Mouse (Mus musculus) hindbrain, embryonic 15.5 days (tissue): ENCODE results near the gene St6galnac3. TPM values are rescaled to one million over a fixed set of nuclear protein-coding genes. Genes with fewer than 3 reads are reported as not detected.

ENCODE experiments used
- ATAC-seq: fragments of 200-750 bp; cut with Nextera tagmentation; 2 replicates; pipeline ENCODE4 v1.8.0; 2017; ENCODE audit warnings: low read depth, moderate number of reproducible peaks, moderate TSS enrichment; ENCODE audit not compliant: low FRiP score
- H3K27ac ChIP-seq: fragments of 300-500 bp; sonication (generic); replicated peaks from 2 replicates; pipeline ENCODE4 v1.5.1; 2015; ENCODE audit warnings: mild to moderate bottlenecking, inconsistent platforms
- H3K27me3 ChIP-seq: fragments of 300-500 bp; sonication (generic); 2 replicates; pipeline ENCODE4 v1.6.1; 2015; ENCODE audit warnings: control low read depth, inconsistent platforms
- H3K36me3 ChIP-seq: fragments of 300-500 bp; sonication (generic); 2 replicates; pipeline ENCODE4 v1.6.1; 2015; ENCODE audit warnings: control low read depth, inconsistent platforms
- H3K4me1 ChIP-seq: fragments of 300-500 bp; sonication (generic); replicated peaks from 2 replicates; pipeline ENCODE4 v1.6.1; 2015; ENCODE audit warnings: control low read depth, inconsistent platforms
- H3K4me2 ChIP-seq: fragments of 300-500 bp; sonication (generic); 2 replicates; pipeline ENCODE4 v1.6.1; 2015; ENCODE audit warnings: moderate library complexity, mild to moderate bottlenecking, inconsistent platforms
- H3K4me3 ChIP-seq: fragments of 300-500 bp; sonication (generic); 2 replicates; pipeline ENCODE4 v1.5.1; 2015; ENCODE audit warnings: mild to moderate bottlenecking, inconsistent platforms
- H3K9ac ChIP-seq: fragments of 300-500 bp; sonication (generic); 2 replicates; pipeline ENCODE4 v1.6.1; 2015; ENCODE audit warnings: inconsistent platforms
- H3K9me3 ChIP-seq: fragments of 300-500 bp; sonication (generic); 2 replicates; pipeline ENCODE4 v1.6.1; 2016; ENCODE audit warnings: control low read depth, inconsistent platforms
- WGBS: fragments of 180-500 bp; shearing (Covaris S2); methylation state at CpG from one replicate; pipeline ENCODE4 v1.1.7; 2015; 5-methylcytosine and 5-hydroxymethylcytosine counted together
- polyA plus RNA-seq: library from polyadenylated mRNA; unstranded; fragments of >200 nt; fragmentation: Nextera tagmentation; extraction: Ambion mirVana; gene quantifications from 2 replicates; pipeline ENCODE4 v1.2.1, GENCODE M21; 2015

St6galnac3 gene
- polyA plus RNA-seq, 1 experiment from 2014 or later, result 23.1 TPM

- Histone ChIP-seq H3K36me3 (no peaks in the 10 kb centered on the region), H3K27ac (no peak overlapping the region), H3K27me3 (no peaks in the 10 kb centered on the region), H3K4me2 (no peak overlapping the region), H3K9ac (no peak overlapping the region), H3K4me1 (peaks cover 34% of the 10 kb centered on the region), H3K9me3 (no peaks in the 10 kb centered on the region), H3K4me3 (no peak overlapping the region)
- 50% methylated on average over 7 of the region's 7 CpGs for WGBS
- ATAC-seq, result no peak
These were observed 63.0 kb downstream of the St6galnac3 start for GRCm38 (mm10) chr3:153661927-153662326.

DNA sequence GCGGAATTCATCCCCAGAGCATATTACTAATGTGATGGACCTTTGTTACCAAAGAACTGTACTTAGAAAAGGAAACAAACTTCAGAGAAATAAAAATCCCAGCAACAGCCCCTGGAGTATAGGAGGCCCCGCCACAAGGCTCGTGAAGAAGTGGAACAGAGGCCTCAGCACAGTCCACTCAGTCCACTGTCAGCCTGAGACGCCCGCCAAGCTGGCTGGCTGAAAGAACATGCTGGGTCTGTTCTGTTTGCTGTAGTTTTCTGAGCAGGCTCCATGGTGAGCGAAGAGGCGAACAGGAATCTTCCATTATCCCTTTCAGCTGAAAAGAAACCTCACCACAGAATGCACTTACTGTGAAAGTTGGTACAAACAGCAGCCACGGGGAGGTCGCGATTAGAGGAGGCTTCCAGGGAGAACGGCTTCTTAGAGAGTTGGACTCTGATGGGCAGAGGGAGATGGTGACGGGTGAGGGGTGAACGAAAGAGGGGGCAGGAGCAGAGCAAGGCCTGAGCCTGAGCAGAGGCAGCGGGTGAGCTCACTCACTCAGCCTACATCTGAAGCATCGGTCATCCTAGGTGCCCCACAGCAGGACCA lies 65.3 kb downstream of the St6galnac3 start:
- H3K36me3 ChIP-seq, result no peaks in the 10 kb centered on the region
- H3K27ac ChIP-seq, result peak overlapping the region; percentile 44; the same call in 1 of the 2 replicates
- H3K4me2 ChIP-seq, result no peak overlapping the region
- peak; percentile 77 for ATAC-seq
- no peaks in the 10 kb centered on the region for H3K27me3 ChIP-seq
- peaks cover 38% of the 10 kb centered on the region for H3K4me1 ChIP-seq
- WGBS, result 34% methylated on average over 15 of the region's 15 CpGs
- no peak overlapping the region for H3K4me3 ChIP-seq
- no peak overlapping the region for H3K9ac ChIP-seq
- no peaks in the 10 kb centered on the region for H3K9me3 ChIP-seq

DNA sequence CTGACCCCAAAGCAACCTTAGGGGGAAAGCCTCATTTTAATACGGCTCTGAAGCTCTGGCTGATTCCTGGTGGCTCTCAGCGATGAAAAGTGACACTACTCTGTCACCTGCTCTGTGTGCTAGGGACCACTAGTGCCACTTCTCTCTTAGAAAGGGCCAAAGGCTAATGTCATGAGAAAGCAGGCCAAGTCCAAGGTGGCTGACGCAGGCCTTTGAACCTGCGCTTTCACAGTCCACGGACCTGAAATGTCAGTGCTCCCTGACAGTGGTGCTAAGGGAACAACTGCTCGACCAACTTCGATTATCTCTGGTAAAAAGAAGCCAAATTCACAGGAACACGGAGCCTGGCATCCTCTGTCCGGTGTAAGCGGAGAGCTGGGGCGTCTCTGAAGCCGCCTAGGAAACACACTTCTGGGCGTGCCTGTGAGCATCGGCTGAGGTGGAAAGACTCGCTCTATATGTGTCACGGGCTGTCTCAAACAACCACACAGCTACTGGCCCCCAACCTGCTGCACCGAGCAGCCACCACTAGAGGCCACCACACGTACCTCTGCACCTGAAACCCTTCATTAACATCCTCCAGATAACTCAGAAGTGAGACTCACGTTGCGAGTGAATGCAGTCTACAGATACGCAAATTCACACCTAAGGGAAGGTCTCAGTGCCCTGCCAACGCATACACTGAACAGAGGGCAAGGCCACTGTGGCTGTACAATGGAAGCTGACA lies 66.8 kb downstream of the St6galnac3 start:
- no peak overlapping the region for H3K27ac ChIP-seq
- no peaks in the 10 kb centered on the region for H3K9me3 ChIP-seq
- no peak for ATAC-seq
- no peaks in the 10 kb centered on the region for H3K36me3 ChIP-seq
- H3K4me3 ChIP-seq, result no peak overlapping the region
- 77% methylated on average over 22 of the region's 22 CpGs for WGBS
- H3K4me2 ChIP-seq, result no peak overlapping the region
- peaks cover 38% of the 10 kb centered on the region for H3K4me1 ChIP-seq
- H3K27me3 ChIP-seq, result no peaks in the 10 kb centered on the region
- no peak overlapping the region for H3K9ac ChIP-seq

DNA sequence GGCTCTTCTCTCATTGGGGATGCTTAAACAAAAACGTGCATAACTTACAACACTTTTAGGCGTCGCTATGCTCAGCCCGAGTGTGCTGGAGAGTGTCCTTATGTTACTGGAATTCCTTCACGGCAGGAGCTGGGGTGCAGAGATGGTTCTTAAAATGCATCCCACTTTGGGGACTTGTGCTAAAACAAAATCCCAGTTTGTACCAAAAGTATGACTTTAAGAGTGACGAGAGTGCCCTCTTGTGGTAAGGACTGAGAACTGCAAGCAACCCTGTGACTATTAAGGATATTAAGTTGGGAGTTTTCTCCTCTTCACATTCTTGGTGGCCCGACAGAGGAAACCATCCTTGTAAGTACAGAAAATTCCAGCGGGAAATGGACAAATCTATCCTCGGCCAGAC lies 69.9 kb downstream of the St6galnac3 start:
- ATAC-seq, result no peak
- WGBS, result 16% methylated on average over 9 of the region's 9 CpGs
- Histone ChIP-seq H3K9me3 (no peaks in the 10 kb centered on the region), H3K27me3 (no peaks in the 10 kb centered on the region), H3K4me3 (no peak overlapping the region), H3K27ac (no peak overlapping the region), H3K9ac (no peak overlapping the region), H3K4me1 (peaks cover 23% of the 10 kb centered on the region), H3K36me3 (no peaks in the 10 kb centered on the region), H3K4me2 (no peak overlapping the region)

GRCm38 (mm10) chr3:153652850-153653249 lies 72.1 kb downstream of the St6galnac3 start:
- 64% methylated on average over 3 of the region's 3 CpGs for WGBS
- Histone ChIP-seq H3K36me3 (no peaks in the 10 kb centered on the region), H3K27me3 (no peaks in the 10 kb centered on the region), H3K9me3 (no peaks in the 10 kb centered on the region), H3K9ac (no peak overlapping the region), H3K4me2 (no peak overlapping the region), H3K4me3 (no peak overlapping the region), H3K4me1 (peaks cover 15% of the 10 kb centered on the region), H3K27ac (no peak overlapping the region)
- ATAC-seq, result no peak

DNA sequence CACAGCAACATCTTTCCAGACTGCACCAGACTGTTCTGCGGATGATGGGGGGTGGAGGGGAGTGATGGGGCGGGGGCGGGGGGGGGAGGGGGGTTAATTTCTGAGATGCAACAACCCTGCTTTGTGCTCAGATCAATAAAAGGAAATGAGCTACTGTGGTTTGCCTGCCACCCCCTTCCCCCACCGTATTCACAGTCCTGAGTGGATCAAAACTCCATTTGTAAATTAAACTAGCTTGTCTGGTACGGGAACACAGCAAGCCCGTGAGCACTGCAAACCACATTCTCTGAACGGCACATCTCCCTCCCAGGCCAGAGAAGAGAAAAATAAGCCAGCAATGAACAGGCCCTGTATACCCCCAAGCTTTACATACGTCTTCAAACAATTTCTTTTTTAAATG lies 76.3 kb downstream of the St6galnac3 start:
- Histone ChIP-seq H3K9me3 (no peaks in the 10 kb centered on the region), H3K4me2 (no peak overlapping the region), H3K27ac (no peak overlapping the region), H3K4me3 (no peak overlapping the region), H3K9ac (no peak overlapping the region), H3K4me1 (peaks cover 12% of the 10 kb centered on the region), H3K27me3 (no peaks in the 10 kb centered on the region), H3K36me3 (no peaks in the 10 kb centered on the region)
- no peak for ATAC-seq
- WGBS, result 48% methylated on average over 8 of the region's 8 CpGs

GRCm38 (mm10) chr3:153645803-153646202 lies 79.2 kb downstream of the St6galnac3 start:
- Histone ChIP-seq H3K27me3 (no peaks in the 10 kb centered on the region), H3K9ac (no peak overlapping the region), H3K4me1 (peaks cover 26% of the 10 kb centered on the region), H3K9me3 (no peaks in the 10 kb centered on the region), H3K4me3 (no peak overlapping the region), H3K4me2 (no peak overlapping the region), H3K27ac (0 out of 2 replicates have a peak overlapping the region, but pooled peaks have one; percentile 9), H3K36me3 (no peaks in the 10 kb centered on the region)
- ATAC-seq, result peak; percentile 50; the same call in 1 of the 2 replicates
- 51% methylated on average over 7 of the region's 7 CpGs for WGBS

DNA sequence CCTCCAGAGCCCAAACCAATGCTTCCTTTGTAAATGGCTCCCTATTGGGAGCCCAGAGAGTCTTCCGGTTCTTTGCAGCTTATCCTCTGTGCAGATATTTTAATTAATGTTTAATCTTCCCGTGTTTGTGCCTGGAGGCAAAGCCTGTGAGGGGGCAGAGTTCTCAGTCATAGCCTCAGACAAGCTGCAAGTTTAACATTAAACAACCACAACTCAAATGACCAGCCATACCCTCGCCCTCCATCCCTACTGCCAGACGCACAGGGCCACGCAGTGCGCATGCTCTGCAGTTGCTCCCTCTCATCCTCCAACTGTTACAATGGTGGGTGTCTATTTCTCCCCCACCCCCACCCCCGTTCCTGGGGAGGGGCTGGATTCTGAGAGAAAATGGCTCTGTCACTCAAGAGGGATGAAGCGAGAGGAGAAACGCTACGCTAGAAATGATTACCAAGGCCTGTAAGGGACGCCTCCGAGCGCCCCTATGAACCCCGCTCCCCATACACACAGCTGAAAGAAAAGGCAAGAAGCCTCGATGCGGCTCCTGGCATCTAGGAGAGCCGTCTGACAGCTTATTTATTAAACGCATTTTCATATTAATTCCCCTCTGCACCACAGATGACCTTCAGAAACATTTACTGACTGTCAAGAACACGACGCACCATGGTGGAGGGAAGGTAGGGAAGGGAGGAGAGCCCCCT lies 81.0 kb downstream of the St6galnac3 start:
- Histone ChIP-seq H3K4me1 (peaks cover 26% of the 10 kb centered on the region), H3K4me3 (no peak overlapping the region), H3K27me3 (no peaks in the 10 kb centered on the region), H3K27ac (peak overlapping the region; percentile 49), H3K9ac (no peak overlapping the region), H3K36me3 (no peaks in the 10 kb centered on the region), H3K9me3 (no peaks in the 10 kb centered on the region), H3K4me2 (no peak overlapping the region)
- peak; percentile 35; the same call in 1 of the 2 replicates for ATAC-seq
- 47% methylated on average over 20 of the region's 20 CpGs for WGBS

DNA sequence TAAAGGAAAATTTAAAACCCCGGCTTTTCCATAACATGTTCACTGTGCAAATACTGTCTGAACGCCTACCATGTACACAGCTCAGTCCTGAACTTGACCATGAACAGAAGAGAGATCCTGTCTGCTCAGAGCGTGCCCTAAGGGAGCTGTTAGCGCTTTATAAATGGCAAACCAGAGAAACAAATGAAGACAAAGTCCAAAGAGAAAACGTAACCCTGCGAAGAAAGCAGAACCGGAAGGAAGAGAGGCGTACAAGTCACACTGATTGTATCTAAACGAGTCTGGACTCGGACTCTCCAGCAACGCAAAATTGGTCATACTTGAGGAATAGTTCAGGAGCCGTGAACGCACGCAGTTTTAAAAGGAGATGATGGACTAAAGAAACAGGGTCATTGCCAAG lies 82.1 kb downstream of the St6galnac3 start:
- Histone ChIP-seq H3K4me3 (no peak overlapping the region), H3K9me3 (no peaks in the 10 kb centered on the region), H3K27me3 (no peaks in the 10 kb centered on the region), H3K9ac (no peak overlapping the region), H3K36me3 (no peaks in the 10 kb centered on the region), H3K4me1 (peaks cover 22% of the 10 kb centered on the region), H3K27ac (peak overlapping the region; percentile 49; the same call in 1 of the 2 replicates), H3K4me2 (no peak overlapping the region)
- ATAC-seq, result no peak
- 88% methylated on average over 14 of the region's 14 CpGs for WGBS

GRCm38 (mm10) chr3:153641805-153642204 lies 83.2 kb downstream of the St6galnac3 start:
- H3K4me3 ChIP-seq, result no peak overlapping the region
- ATAC-seq, result no peak
- 42% methylated on average over 5 of the region's 5 CpGs for WGBS
- no peak overlapping the region for H3K4me2 ChIP-seq
- H3K9ac ChIP-seq, result no peak overlapping the region
- peaks cover 22% of the 10 kb centered on the region for H3K4me1 ChIP-seq
- H3K27ac ChIP-seq, result no peak overlapping the region
- H3K36me3 ChIP-seq, result no peaks in the 10 kb centered on the region
- H3K27me3 ChIP-seq, result no peaks in the 10 kb centered on the region
- no peaks in the 10 kb centered on the region for H3K9me3 ChIP-seq

DNA sequence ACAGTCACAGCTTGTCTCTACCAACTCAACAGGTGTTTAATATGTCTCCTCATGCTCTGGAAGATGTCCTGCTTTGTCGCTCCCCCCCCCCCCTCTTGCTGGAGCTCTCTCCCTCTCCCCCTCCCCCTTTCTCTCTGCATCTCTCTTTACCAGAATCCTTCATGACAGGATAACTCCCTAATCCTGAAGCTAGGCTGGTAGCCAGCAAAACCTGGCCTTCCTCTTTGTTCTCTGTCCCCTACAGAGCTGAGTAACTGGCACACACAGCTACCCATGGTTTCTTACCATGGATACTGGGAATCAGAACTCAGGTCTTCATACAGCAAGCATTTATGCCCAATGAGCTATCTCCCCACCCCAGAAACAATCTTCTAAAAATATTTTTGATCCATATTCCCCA lies 87.6 kb downstream of the St6galnac3 start:
- Histone ChIP-seq H3K36me3 (no peaks in the 10 kb centered on the region), H3K9me3 (no peaks in the 10 kb centered on the region), H3K9ac (no peak overlapping the region), H3K4me1 (peaks cover 7% of the 10 kb centered on the region; the same call in 1 of the 2 replicates), H3K4me3 (no peak overlapping the region), H3K27me3 (no peaks in the 10 kb centered on the region), H3K4me2 (no peak overlapping the region), H3K27ac (no peak overlapping the region)
- no peak for ATAC-seq
- no CpG with 5 or more reads among the region's 1 CpGs for WGBS

- H3K27ac ChIP-seq, result peak overlapping the region; percentile 49; the same call in 1 of the 2 replicates
- H3K4me1 ChIP-seq, result peaks cover 1% of the 10 kb centered on the region; the same call in 1 of the 2 replicates
- no peaks in the 10 kb centered on the region for H3K36me3 ChIP-seq
- H3K9ac ChIP-seq, result no peak overlapping the region
- ATAC-seq, result no peak
- no peak overlapping the region for H3K4me3 ChIP-seq
- H3K27me3 ChIP-seq, result no peaks in the 10 kb centered on the region
- no peak overlapping the region for H3K4me2 ChIP-seq
- no peaks in the 10 kb centered on the region for H3K9me3 ChIP-seq
- WGBS, result 84% methylated on average over 7 of the region's 7 CpGs
These were observed 88.2 kb downstream of the St6galnac3 start for GRCm38 (mm10) chr3:153636804-153637153.
